Mouse (Mus musculus): ENCODE measurements around the gene Etv4. TPM values are rescaled to one million over a fixed set of nuclear protein-coding genes. Genes with fewer than 3 reads are reported as not detected.

Gene Etv4
- polyA plus RNA-seq, 1 experiment from 2014 or later = 52.9 TPM

DNA sequence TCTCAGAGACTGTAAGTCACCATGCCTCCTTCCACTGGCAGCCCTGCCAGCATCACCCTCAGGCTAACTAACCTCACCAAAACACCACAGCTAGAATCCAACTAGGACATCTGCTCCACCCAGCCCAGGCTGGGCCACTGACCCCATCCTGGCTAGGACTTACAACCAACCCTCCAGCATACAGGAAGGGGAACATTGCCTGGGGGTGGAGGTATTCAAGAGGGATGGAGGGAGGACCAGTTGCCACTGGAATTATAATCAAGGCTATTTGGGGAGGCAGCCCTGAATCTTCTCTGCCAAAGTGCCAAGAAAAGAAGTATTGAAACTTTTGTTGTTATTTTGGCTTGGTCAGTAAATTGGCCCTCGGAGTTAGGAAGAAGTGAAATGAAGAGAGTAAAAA is 2.0 kb downstream of the Etv4 start:
- Histone ChIP-seq H3K4me3 (ENCODE audit: low read length) (peak overlapping the region; percentile 55), H3K36me3 (ENCODE audit: control insufficient read depth, insufficient read depth, low read length) (no peaks in the 10 kb centered on the region), H3K9me3 (ENCODE audit: control insufficient read depth, low read length) (no peaks in the 10 kb centered on the region), H3K27me3 (ENCODE audit: control insufficient read depth, insufficient read depth, low read length) (peaks cover 17% of the 10 kb centered on the region), H3K4me1 (ENCODE audit: control insufficient read depth, insufficient read depth, low read length) (peaks cover 11% of the 10 kb centered on the region; the same call in 1 of the 2 replicates), H3K27ac (ENCODE audit: low read depth, low read length) (no peak overlapping the region), H3K4me2 (replicated peaks; ENCODE audit: low read depth, low read length) (peak overlapping the region; percentile 51), H3K9ac (ENCODE audit: low read depth, low read length) (0 out of 2 replicates have a peak overlapping the region, but pooled peaks have one; percentile 70)
- WGBS = 27% methylated on average over 1 of the region's 1 CpGs
- no peak for ATAC-seq (ENCODE audit: low FRiP score, low TSS enrichment)

DNA sequence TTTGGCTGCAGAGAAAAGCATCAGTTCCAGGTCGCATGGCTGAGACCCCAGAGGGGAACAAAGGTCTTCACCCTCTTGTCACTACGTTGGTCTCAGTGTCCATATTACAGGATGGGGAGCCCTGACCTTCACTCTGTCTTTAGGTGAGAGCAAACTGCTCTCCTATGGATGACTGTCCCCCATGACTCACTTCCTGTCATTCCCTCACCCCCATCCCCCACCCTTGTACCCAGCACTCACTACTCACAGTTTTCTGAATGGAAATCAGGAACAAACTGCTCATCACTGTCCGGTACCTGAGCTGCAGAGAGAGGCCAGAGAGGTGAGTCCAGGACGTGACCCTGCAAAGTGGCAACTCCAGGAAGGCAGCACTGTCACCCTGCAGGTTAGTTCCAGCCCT is 8.3 kb downstream of the Etv4 start:
- no peak for ATAC-seq (ENCODE audit: low FRiP score, low TSS enrichment)
- Histone ChIP-seq H3K9me3 (ENCODE audit: control insufficient read depth, low read length) (no peaks in the 10 kb centered on the region), H3K4me1 (ENCODE audit: control insufficient read depth, insufficient read depth, low read length) (peaks cover 15% of the 10 kb centered on the region), H3K27ac (ENCODE audit: low read depth, low read length) (no peak overlapping the region), H3K27me3 (ENCODE audit: control insufficient read depth, insufficient read depth, low read length) (peaks cover 3% of the 10 kb centered on the region; the same call in 1 of the 2 replicates), H3K36me3 (ENCODE audit: control insufficient read depth, insufficient read depth, low read length) (0 out of 2 replicates have a peak, but pooled peaks cover 2% of the 10 kb centered on the region), H3K9ac (ENCODE audit: low read depth, low read length) (no peak overlapping the region), H3K4me2 (replicated peaks; ENCODE audit: low read depth, low read length) (no peak overlapping the region), H3K4me3 (ENCODE audit: low read length) (no peak overlapping the region)
- WGBS = 83% methylated on average over 4 of the region's 4 CpGs

DNA sequence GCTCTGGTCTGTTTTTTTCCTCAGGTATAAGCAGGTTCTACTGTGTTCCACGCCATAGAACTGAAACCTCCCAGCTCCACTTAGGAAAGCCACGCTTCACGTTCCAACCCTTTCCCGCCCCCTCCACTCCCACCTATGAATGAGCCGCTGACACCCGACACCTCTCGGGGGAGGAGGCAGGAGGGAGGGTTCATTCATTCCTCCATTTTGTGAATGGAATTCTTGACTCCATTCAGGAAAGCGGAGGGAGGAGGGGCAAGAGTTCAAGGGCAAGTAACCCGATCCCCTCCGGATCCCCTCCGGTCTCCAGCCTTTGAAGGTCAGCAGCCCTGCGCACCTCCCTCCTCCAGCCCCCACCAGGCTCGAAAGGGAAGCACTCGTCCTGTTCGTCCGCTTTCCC is 12.7 kb downstream of the Etv4 start:
- H3K36me3 ChIP-seq (ENCODE audit: control insufficient read depth, insufficient read depth, low read length) = peaks cover 26% of the 10 kb centered on the region
- H3K4me3 ChIP-seq (ENCODE audit: low read length) = peak overlapping the region; percentile 24
- H3K4me2 ChIP-seq (replicated peaks; ENCODE audit: low read depth, low read length) = peak overlapping the region; percentile 35
- H3K27me3 ChIP-seq (ENCODE audit: control insufficient read depth, insufficient read depth, low read length) = peaks cover 3% of the 10 kb centered on the region; the same call in 1 of the 2 replicates
- no peaks in the 10 kb centered on the region for H3K9me3 ChIP-seq (ENCODE audit: control insufficient read depth, low read length)
- peak; percentile 88 for ATAC-seq (ENCODE audit: low FRiP score, low TSS enrichment)
- peaks cover 14% of the 10 kb centered on the region for H3K4me1 ChIP-seq (ENCODE audit: control insufficient read depth, insufficient read depth, low read length)
- no peak overlapping the region; the same call in 1 of the 2 replicates for H3K9ac ChIP-seq (ENCODE audit: low read depth, low read length)
- peak overlapping the region; percentile 73; the same call in 1 of the 2 replicates for H3K27ac ChIP-seq (ENCODE audit: low read depth, low read length)
- WGBS = 0% methylated on average over 16 of the region's 16 CpGs

DNA sequence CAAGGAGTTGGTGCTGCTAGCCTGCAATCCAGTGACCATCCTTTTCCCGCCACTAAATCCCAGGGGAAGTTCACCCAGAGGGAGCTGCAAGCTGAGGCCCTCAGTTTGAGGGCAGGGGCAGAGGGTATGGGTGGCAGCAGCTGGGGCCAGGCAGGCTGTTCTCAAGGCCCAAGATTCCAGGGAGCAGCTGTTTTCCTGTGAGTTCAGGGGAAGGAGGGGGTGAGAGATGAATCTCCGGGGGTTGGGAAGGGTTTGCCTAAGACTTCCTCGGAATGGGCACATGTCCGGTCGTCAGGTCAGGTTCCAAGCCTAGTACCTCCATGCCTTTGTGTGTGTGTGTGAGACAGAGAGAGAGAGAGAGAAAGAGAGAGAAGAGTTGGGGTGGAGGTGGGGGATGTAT is 13.1 kb downstream of the Etv4 start:
- no peak; the same call in 1 of the 2 replicates for ATAC-seq (ENCODE audit: low FRiP score, low TSS enrichment)
- no peaks in the 10 kb centered on the region for H3K9me3 ChIP-seq (ENCODE audit: control insufficient read depth, low read length)
- peaks cover 3% of the 10 kb centered on the region; the same call in 1 of the 2 replicates for H3K27me3 ChIP-seq (ENCODE audit: control insufficient read depth, insufficient read depth, low read length)
- H3K36me3 ChIP-seq (ENCODE audit: control insufficient read depth, insufficient read depth, low read length) = peaks cover 31% of the 10 kb centered on the region
- H3K4me2 ChIP-seq (replicated peaks; ENCODE audit: low read depth, low read length) = peak overlapping the region; percentile 35
- peak overlapping the region; percentile 73; the same call in 1 of the 2 replicates for H3K27ac ChIP-seq (ENCODE audit: low read depth, low read length)
- H3K4me1 ChIP-seq (ENCODE audit: control insufficient read depth, insufficient read depth, low read length) = peaks cover 14% of the 10 kb centered on the region
- WGBS = 7% methylated on average over 5 of the region's 5 CpGs
- 0 out of 2 replicates have a peak overlapping the region, but pooled peaks have one; percentile 3 for H3K4me3 ChIP-seq (ENCODE audit: low read length)
- no peak overlapping the region; the same call in 1 of the 2 replicates for H3K9ac ChIP-seq (ENCODE audit: low read depth, low read length)

DNA sequence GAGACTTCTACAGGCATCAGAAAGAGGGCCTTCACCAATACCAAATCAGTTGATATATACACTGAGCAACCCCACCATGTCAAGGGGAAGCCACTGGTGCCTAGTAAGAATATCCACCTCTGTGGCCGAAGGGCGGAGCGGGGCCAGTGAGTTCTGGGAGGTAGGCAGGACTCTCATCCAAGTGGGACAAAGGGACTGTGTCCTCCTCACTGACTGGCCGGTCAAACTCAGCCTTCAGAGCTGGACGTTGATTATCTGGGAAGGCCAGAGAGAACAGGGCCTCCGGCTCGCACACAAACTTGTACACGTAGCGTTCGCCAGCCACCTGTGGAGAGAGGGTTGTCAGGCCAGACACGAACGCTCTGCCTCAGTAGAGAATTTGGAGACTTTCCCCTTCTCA is 14.9 kb downstream of the Etv4 start:
- no peaks in the 10 kb centered on the region for H3K9me3 ChIP-seq (ENCODE audit: control insufficient read depth, low read length)
- no peak for ATAC-seq (ENCODE audit: low FRiP score, low TSS enrichment)
- WGBS = 93% methylated on average over 12 of the region's 12 CpGs
- H3K4me2 ChIP-seq (replicated peaks; ENCODE audit: low read depth, low read length) = no peak overlapping the region
- no peak overlapping the region for H3K9ac ChIP-seq (ENCODE audit: low read depth, low read length)
- H3K27ac ChIP-seq (ENCODE audit: low read depth, low read length) = no peak overlapping the region
- peaks cover 3% of the 10 kb centered on the region; the same call in 1 of the 2 replicates for H3K27me3 ChIP-seq (ENCODE audit: control insufficient read depth, insufficient read depth, low read length)
- peaks cover 14% of the 10 kb centered on the region for H3K4me1 ChIP-seq (ENCODE audit: control insufficient read depth, insufficient read depth, low read length)
- no peak overlapping the region for H3K4me3 ChIP-seq (ENCODE audit: low read length)
- peaks cover 48% of the 10 kb centered on the region for H3K36me3 ChIP-seq (ENCODE audit: control insufficient read depth, insufficient read depth, low read length)

DNA sequence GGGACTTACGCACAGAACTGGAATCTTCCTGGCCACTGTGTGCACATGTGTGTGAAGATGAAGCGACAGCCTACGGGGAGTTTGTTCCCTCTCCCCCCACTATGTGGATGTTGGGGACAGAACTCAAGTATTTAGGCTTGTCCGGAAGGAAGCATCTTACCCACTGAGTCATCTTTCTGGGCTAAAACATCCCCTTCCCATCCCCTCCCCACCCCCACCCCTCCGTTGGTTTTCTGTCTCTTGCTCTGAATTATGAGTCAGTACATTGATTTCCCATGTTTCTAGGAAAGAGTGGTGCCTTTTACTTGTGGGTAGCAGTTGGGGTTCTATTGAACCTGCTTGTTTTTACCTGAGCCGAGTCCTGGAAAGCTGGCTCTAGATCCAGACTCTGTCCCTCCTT is 16.4 kb downstream of the Etv4 start:
- no peak overlapping the region for H3K9ac ChIP-seq (ENCODE audit: low read depth, low read length)
- H3K4me1 ChIP-seq (ENCODE audit: control insufficient read depth, insufficient read depth, low read length) = peaks cover 14% of the 10 kb centered on the region
- no peak overlapping the region for H3K27ac ChIP-seq (ENCODE audit: low read depth, low read length)
- peaks cover 58% of the 10 kb centered on the region for H3K36me3 ChIP-seq (ENCODE audit: control insufficient read depth, insufficient read depth, low read length)
- H3K4me2 ChIP-seq (replicated peaks; ENCODE audit: low read depth, low read length) = no peak overlapping the region
- WGBS = 85% methylated on average over 6 of the region's 6 CpGs
- H3K9me3 ChIP-seq (ENCODE audit: control insufficient read depth, low read length) = no peaks in the 10 kb centered on the region
- ATAC-seq (ENCODE audit: low FRiP score, low TSS enrichment) = no peak
- no peak overlapping the region for H3K4me3 ChIP-seq (ENCODE audit: low read length)
- peaks cover 3% of the 10 kb centered on the region; the same call in 1 of the 2 replicates for H3K27me3 ChIP-seq (ENCODE audit: control insufficient read depth, insufficient read depth, low read length)

DNA sequence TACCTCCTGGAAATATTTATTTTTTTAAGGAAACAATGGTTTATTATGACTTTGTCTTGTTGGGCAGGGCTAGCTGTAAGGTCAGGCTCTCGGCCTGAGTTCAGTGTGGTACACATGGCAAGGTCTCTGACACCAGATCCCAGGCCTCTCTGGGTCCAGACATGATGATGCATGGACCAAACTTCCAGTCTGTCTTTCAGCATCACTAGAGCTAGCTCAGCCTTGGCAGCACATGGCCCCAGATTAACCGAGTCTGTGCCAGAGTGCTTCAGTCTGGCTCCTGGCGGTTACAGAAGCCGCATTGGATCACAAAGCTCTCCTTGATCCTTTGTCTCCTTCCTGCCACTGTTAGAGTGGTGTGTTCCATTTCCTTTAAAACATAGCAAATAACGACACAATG is 17.8 kb downstream of the Etv4 start:
- no peak for ATAC-seq (ENCODE audit: low FRiP score, low TSS enrichment)
- no peaks in the 10 kb centered on the region for H3K27me3 ChIP-seq (ENCODE audit: control insufficient read depth, insufficient read depth, low read length)
- peaks cover 69% of the 10 kb centered on the region for H3K36me3 ChIP-seq (ENCODE audit: control insufficient read depth, insufficient read depth, low read length)
- WGBS = 62% methylated on average over 5 of the region's 5 CpGs
- H3K9me3 ChIP-seq (ENCODE audit: control insufficient read depth, low read length) = no peaks in the 10 kb centered on the region
- H3K27ac ChIP-seq (ENCODE audit: low read depth, low read length) = no peak overlapping the region
- H3K4me3 ChIP-seq (ENCODE audit: low read length) = no peak overlapping the region
- H3K4me1 ChIP-seq (ENCODE audit: control insufficient read depth, insufficient read depth, low read length) = peaks cover 7% of the 10 kb centered on the region
- H3K9ac ChIP-seq (ENCODE audit: low read depth, low read length) = no peak overlapping the region
- H3K4me2 ChIP-seq (replicated peaks; ENCODE audit: low read depth, low read length) = no peak overlapping the region

DNA sequence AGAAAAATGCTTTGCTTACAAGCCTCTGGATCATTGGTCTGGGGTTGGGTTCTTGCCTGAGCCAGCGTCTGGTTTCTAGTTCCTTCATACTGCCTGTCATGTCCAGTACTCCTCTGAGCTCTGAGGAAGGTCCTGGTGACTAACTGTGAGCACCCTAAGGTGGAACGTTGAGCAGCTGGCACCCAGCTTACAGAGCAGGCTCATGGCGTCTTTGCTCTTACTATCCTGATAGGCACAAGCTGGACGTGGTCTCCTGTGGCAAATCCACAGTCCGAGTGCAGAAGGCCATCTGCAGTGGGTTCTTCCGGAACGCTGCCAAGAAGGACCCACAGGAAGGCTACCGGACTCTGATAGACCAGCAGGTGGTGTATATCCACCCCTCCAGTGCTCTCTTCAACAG is 20.6 kb downstream of the Etv4 start:
- no peak for ATAC-seq (ENCODE audit: low FRiP score, low TSS enrichment)
- H3K36me3 ChIP-seq (ENCODE audit: control insufficient read depth, insufficient read depth, low read length) = peaks cover 74% of the 10 kb centered on the region
- 88% methylated on average over 8 of the region's 8 CpGs for WGBS
- no peak overlapping the region for H3K4me2 ChIP-seq (replicated peaks; ENCODE audit: low read depth, low read length)
- H3K9ac ChIP-seq (ENCODE audit: low read depth, low read length) = no peak overlapping the region
- no peak overlapping the region for H3K4me3 ChIP-seq (ENCODE audit: low read length)
- H3K27me3 ChIP-seq (ENCODE audit: control insufficient read depth, insufficient read depth, low read length) = no peaks in the 10 kb centered on the region
- H3K9me3 ChIP-seq (ENCODE audit: control insufficient read depth, low read length) = no peaks in the 10 kb centered on the region
- H3K27ac ChIP-seq (ENCODE audit: low read depth, low read length) = no peak overlapping the region
- no peaks in the 10 kb centered on the region for H3K4me1 ChIP-seq (ENCODE audit: control insufficient read depth, insufficient read depth, low read length)

DNA sequence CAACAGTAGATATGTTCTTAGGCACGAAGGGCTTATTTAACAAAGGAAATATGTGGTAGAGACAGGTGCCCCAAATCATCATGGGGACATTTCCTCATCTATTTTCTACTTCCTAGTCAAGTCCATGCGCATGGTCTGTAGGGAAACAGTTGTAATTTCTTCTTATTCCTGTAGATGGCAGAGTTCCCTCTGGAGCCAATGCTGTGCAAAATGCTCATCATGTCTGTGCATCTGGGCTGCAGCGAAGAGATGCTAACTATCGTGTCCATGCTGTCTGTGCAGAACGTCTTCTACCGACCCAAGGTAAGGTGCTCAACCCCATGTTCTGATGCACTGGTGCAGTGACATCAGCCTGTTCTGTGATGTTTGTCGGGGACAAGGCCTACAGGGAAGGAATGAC is 21.4 kb downstream of the Etv4 start:
- Histone ChIP-seq H3K9me3 (ENCODE audit: control insufficient read depth, low read length) (no peaks in the 10 kb centered on the region), H3K27ac (ENCODE audit: low read depth, low read length) (no peak overlapping the region), H3K4me1 (ENCODE audit: control insufficient read depth, insufficient read depth, low read length) (no peaks in the 10 kb centered on the region), H3K4me3 (ENCODE audit: low read length) (no peak overlapping the region), H3K36me3 (ENCODE audit: control insufficient read depth, insufficient read depth, low read length) (peaks cover 79% of the 10 kb centered on the region), H3K27me3 (ENCODE audit: control insufficient read depth, insufficient read depth, low read length) (no peaks in the 10 kb centered on the region), H3K4me2 (replicated peaks; ENCODE audit: low read depth, low read length) (no peak overlapping the region), H3K9ac (ENCODE audit: low read depth, low read length) (no peak overlapping the region)
- 48% methylated on average over 7 of the region's 7 CpGs for WGBS
- ATAC-seq (ENCODE audit: low FRiP score, low TSS enrichment) = no peak

Data from kidney, embryonic 14.5 days (tissue).